Mouse (Mus musculus): ENCODE measurements around the gene Ccdc134.

GRCm38 (mm10) chr15:82187401-82187800 lies 59.7 kb downstream of the Ccdc134 start:
- TF ChIP-seq CTCF (IDR thresholded peaks at IDR 0.05 in 2 of 3, conservative IDR thresholded peaks at IDR 0.05 in 1 of 3; ENCODE audit: control insufficient read depth in 1 of 3, insufficient read depth in 1 of 3, low read depth in 2 of 3, low read length in 3 of 3, poor library complexity in 1 of 3, severe bottlenecking in 1 of 3) (peak in 2 of 3 experiments; percentile 28; a peak in 2 of 6 replicates), MXI1 (IDR thresholded peaks at IDR 0.05; ENCODE audit: low read depth, low read length) (no peak), TBP (IDR thresholded peaks at IDR 0.05; ENCODE audit: low read depth, low read length) (no peak), JUND (IDR thresholded peaks at IDR 0.05; ENCODE audit: low read depth, low read length) (no peak), POLR2A (IDR thresholded peaks at IDR 0.05; ENCODE audit: control insufficient read depth in 1 of 2, insufficient read depth in 1 of 2, low read depth in 1 of 2, low read length in 2 of 2, poor library complexity in 1 of 2) (no peak), TAL1 (IDR thresholded peaks at IDR 0.05; ENCODE audit: low read length) (no peak), MEF2A (IDR thresholded peaks at IDR 0.05; ENCODE audit: extremely low read depth, insufficient replicate concordance, low read depth, low read length, poor library complexity, severe bottlenecking) (no peak), HCFC1 (IDR thresholded peaks at IDR 0.05; ENCODE audit: low read depth, low read length) (no peak), ZC3H11A (IDR thresholded peaks at IDR 0.05; ENCODE audit: low read depth, low read length) (no peak)
